Mouse (Mus musculus): ENCODE data around the gene Lce1a1.

DNA sequence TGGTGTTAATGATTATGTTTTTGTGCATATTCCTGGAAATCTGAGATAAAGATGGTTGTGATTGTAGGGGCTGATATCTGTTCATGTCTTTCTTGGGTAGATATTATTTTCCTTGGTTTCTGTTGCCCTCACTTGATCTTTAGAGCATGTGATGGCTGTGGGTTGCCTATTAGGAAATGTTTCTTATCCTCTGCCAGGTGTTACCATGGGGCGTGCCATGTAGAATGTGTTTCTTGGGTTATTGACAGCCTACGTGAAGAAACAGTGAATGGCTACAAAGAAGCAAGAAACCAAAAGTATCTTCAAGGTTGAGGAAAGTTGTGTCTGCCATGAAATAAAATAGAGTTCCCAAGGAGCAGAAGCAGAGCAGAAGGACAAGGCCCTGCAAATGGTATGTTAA is 49.7 kb downstream of the Lce1a1 start:
- TF ChIP-seq CTCF (IDR thresholded peaks at IDR 0.05; ENCODE audit: borderline replicate concordance, insufficient read depth, low read length) (no peak), POLR2A (IDR thresholded peaks at IDR 0.05; ENCODE audit: low read depth, low read length) (no peak)

All from embryonic fibroblast, embryonic 13.5 days (primary cell).